ENCODE assay signal across 17 mouse cellular contexts in genomic region chr2:75409806-75410205, GRCm38 (mm10).
"Had no signal": no experiment of that assay in that cellular context is flagged by ENCODE, and none has a peak within 500 bp of the region (broad histone marks: within the 10 kb centered on the region; RNA-seq: fewer than 3 reads in every experiment).

No protein-coding gene starts in this region.

- H3K9ac ChIP-seq: neural tube, embryonic 12.5 days; neural tube, embryonic 13.5 days; neural tube, embryonic 15.5 days; stomach, embryonic 15.5 days had no signal

- H3K27ac ChIP-seq: neural tube, embryonic 12.5 days; neural tube, embryonic 13.5 days; neural tube, embryonic 15.5 days; stomach, embryonic 15.5 days; stomach, postnatal 0 days had no signal

- DNase-seq: retina, postnatal 1 day; right cerebral cortex, adult 18-20 months; right cerebral cortex, postnatal 14 days; right cerebral cortex, postnatal 25 days; right cerebral cortex, postnatal 4 days; spleen, adult 18-20 months; thymus, adult 18-20 months; thymus, adult 2 months; thymus, postnatal 14 days; thymus, postnatal 25 days; thymus, postnatal 36 days; thymus, postnatal 4 days had no signal

- H3K4me3 ChIP-seq: neural tube, embryonic 12.5 days; neural tube, embryonic 13.5 days; neural tube, embryonic 15.5 days; stomach, embryonic 15.5 days had no signal

- H3K9me3 ChIP-seq: neural tube, embryonic 12.5 days; neural tube, embryonic 13.5 days; neural tube, embryonic 15.5 days; stomach, embryonic 15.5 days had no signal

- H3K4me1 ChIP-seq: stomach, embryonic 15.5 days had no signal

- H3K36me3 ChIP-seq: neural tube, embryonic 12.5 days; neural tube, embryonic 13.5 days; neural tube, embryonic 15.5 days; stomach, embryonic 15.5 days had no signal

- H3K4me2 ChIP-seq: neural tube, embryonic 12.5 days; neural tube, embryonic 13.5 days; neural tube, embryonic 15.5 days; stomach, embryonic 15.5 days had no signal

- H3K27me3 ChIP-seq: neural tube, embryonic 12.5 days; neural tube, embryonic 13.5 days; neural tube, embryonic 15.5 days; stomach, embryonic 15.5 days had no signal
